Mouse (Mus musculus): ENCODE measurements around the gene Cysrt1.

Gene Cysrt1

GRCm38 (mm10) chr2:25234050-25234449, 8.2 kb downstream of the Cysrt1 start, which contains the start of gene Slc34a3:
Gene Slc34a3, minus strand, starts transcription at chr2:25234364.
- peak; percentile 66 for DNase-seq

GRCm38 (mm10) chr2:25233421-25233820, 8.8 kb downstream of the Cysrt1 start:
- no peak for DNase-seq

GRCm38 (mm10) chr2:25231038-25231437, 11.2 kb downstream of the Cysrt1 start:
- no peak for DNase-seq

DNA sequence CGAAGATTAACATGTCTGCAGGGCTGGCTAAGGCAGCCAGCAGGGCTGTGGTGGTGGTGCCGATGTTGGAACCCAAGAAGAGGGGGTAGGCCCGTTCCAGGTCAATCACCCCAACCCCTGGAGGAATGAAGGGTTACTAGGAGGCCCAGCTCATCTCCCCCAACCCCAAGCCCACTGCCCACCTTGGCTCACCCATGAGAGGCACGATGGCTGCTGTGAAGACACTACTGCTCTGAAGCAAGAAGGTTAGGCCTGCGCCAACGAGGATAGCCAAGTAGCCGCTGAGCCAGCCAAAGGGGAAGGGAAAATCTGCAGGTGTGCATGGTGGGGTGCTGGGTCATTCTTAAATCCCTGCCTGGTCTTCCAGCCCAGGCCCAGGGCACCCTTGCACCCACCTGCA, 11.7 kb downstream of the Cysrt1 start:
- DNase-seq, result no peak

DNA sequence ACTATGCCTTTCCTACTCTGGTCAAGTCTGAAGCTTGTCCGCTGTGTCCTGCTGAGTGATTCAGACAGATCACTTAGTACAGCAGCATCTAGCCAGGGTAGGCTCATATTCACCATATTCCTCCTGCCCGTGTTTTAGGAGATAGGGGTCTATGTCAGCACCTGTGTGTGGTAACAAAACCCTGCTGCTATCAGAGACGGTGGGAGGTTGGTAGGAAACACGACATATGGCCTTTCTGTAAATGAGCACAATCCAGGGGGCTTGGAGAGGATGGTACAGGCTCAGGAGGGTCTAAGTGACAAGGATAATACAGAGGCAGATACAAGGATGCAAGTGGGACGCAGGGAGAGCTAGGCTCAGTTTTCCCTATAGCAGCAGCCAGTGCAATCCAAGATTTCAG, 12.7 kb downstream of the Cysrt1 start:
- DNase-seq, result no peak

DNA sequence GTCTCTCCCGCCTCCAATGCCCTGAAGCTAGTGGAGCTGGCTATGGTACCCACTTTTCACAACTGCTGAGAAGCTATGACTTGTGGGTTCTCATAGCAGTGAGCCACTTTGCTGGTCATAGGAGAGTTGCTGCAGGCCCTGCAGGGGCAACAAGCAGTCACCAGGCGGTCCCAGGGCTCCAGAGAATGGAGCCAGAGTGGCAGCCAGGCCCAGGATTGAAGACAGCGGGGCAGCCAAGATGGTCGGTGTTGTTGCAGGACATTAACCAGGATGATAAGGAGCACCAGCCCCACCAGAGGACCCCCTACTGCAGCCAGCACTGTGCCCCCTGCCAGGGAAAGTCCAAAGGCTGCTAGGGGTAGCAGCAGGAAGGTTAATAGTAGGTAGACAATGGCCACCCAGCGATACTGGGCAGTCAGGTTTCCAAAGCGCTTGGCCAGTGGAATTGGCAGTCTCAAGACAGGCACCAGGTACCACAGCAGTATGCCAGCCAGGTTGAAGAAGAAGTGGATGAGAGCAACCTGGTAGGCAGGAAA, 13.2 kb downstream of the Cysrt1 start:
- no peak for DNase-seq

GRCm38 (mm10) chr2:25228431-25228889, 13.8 kb downstream of the Cysrt1 start:
- peak; percentile 96 for DNase-seq

DNA sequence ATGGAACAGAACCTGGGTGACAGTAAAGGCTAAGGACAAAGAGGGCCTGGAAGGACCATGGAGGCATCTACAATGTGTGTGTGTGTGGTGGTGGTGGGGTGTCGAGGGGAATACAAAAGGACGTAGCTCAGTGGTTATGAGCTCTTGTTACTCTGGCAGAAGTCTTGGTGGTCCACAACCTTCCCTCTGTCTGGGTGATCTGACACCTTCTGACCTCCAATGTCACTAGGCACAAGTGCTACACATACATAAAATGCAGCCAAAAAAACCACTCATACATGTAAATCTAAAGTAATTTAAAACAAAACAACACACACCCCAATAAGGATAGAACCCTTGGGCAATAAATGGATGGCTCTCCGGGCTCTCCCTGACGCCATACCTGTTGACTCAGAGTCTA, 14.8 kb downstream of the Cysrt1 start:
- DNase-seq, result peak; percentile 20

DNA sequence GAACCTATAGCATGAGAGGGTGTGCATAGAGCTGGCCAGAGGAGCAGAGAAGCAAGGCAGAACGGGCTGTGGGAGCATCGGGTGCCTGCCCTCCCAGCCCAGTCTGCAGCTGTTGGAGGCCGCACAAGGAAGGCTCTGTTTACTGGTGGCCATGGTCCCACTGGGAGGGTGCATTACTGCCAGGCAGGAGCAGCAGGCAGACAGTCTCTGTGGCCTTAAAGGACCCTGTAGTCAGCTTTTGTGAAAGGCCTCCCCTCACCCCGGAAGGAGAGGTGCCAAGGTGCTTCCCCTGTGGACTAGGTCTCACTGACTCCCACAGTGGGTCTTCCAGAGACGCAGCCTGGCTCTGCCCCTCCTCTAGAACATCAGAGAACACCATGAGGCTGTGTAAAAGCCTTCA, 15.4 kb downstream of the Cysrt1 start:
- peak; percentile 28 for DNase-seq

GRCm38 (mm10) chr2:25225811-25226379, 16.4 kb downstream of the Cysrt1 start:
- DNase-seq, result peak; percentile 37

- DNase-seq, result peak; percentile 100
These were observed 17.2 kb downstream of the Cysrt1 start for GRCm38 (mm10) chr2:25224766-25225752.

GRCm38 (mm10) chr2:25224492-25224765, 17.8 kb downstream of the Cysrt1 start, which contains the start of gene Tubb4b:
Gene Tubb4b, minus strand, starts transcription at chr2:25224702.
- DNase-seq, result no peak

DNA sequence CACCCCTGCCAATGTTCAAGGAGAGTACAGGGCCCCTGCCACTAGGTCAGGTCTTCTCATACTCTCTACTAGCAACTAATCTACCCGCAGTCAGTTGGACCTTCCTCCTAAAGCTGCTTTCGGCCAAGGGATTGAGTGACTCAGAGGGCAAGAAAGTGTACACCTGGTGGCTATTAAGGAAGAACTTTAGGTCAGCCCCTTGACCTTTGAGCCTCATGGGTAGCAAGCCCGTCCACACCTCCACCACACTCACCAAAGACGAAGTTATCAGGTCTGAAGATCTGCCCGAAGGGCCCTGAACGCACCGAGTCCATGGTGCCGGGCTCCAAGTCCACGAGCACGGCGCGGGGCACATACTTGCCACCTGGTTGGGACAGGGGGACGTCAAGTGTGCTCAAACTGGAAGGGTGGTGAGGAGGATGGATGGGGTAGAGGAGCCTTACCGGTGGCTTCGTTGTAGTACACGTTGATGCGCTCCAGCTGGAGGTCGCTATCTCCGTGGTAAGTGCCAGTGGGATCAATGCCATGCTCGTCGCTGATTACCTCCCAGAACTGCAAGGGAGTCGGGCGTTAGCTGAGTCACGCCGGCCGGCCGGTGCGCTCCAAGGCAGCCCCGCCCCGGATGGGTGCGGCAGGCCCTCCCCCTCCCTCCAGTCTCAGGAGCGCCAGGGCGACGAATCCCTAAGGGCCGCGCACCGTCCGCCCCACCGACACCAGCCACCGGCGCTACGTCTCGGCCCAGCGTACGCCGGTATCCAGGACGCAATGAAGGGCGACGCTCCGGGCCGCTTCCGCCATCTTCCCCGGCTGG, 18.4 kb downstream of the Cysrt1 start:
- peak; percentile 91 for DNase-seq

DNA sequence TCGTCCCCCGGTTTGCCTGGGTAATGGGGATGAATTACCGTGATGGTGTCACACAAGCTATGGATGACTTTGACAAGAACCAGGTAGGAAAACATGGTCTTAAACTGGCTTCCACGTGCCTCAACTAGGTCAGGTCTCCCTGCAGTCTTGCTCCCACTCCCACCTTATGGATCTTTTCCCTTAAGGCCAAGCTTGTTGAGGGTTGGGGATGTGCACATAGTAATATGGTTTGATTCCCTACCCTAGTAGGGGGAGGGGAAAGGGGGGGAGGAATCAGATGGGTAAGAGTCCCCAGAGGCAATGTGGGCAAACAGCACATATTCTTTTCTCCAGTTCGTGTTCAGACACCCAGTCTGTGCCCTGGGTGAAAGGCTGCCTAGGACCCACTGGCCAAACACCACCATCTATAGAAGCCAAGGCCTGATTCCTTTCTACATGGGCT, 20.9 kb downstream of the Cysrt1 start:
- peak; percentile 12 for DNase-seq

GRCm38 (mm10) chr2:25218445-25218844, 23.8 kb downstream of the Cysrt1 start, which contains the start of gene Fam166a:
Gene Fam166a, plus strand, starts transcription at chr2:25218745.
- peak; percentile 4 for DNase-seq

- peak; percentile 62 for DNase-seq
These were observed 24.6 kb downstream of the Cysrt1 start for GRCm38 (mm10) chr2:25217666-25218065.

DNA sequence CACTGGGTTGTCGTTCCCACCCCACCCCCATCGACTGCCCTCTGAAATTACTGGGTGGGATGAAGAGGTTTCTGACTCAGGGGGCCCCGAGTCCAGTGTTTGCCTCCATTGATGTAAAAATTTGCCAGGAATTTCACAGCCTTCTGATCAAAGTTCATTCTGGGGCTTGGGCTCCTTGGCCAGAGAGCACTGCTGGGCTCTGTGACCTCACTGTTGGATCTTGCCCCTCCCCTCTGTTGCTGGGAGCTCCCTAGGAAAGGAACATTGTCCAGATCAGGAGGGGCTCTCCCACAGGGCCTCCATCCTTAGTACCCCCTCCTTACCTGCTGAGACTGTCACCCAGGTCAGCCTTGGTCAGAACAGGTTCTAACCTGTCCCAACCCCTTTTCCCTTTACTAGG, 27.8 kb downstream of the Cysrt1 start, which contains the start of gene Stpg3:
Stpg3 (minus strand) TSS at position 194 of the 400 bp plus-strand sequence.
- peak; percentile 84 for DNase-seq

- DNase-seq, result no peak
These were observed 28.9 kb downstream of the Cysrt1 start for GRCm38 (mm10) chr2:25213266-25213865.

DNA sequence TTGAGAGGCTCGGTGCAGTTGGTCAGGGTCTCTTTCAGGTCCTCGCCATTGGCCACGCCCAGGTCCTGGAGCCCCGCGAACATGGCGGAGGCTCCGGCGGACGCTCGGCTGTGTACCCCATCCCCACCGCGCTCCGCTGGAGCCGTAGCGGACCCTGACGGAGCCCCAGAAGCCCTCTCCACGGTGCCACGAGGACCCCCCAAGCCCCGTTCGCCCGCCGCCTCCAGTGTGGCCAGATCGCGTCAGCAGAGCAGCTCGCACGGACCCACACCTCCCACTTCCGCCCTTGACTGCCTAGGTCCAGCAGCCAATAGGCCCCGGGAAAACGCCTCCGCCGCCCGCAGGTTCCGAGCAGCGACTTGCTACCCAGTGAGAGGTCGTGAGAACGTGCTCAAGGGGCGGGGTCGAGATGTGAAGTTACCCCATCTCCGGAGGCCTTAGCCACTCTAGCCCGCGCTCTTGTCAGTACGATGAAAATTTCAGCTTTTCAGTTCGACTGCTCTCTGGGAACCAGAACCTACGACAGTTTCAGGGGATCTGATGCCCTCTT, 31.1 kb downstream of the Cysrt1 start, which contains the start of gene Nelfb:
Nelfb (minus strand) TSS at position 369 of the 550 bp plus-strand sequence.
- DNase-seq, result peak; percentile 91

DNA sequence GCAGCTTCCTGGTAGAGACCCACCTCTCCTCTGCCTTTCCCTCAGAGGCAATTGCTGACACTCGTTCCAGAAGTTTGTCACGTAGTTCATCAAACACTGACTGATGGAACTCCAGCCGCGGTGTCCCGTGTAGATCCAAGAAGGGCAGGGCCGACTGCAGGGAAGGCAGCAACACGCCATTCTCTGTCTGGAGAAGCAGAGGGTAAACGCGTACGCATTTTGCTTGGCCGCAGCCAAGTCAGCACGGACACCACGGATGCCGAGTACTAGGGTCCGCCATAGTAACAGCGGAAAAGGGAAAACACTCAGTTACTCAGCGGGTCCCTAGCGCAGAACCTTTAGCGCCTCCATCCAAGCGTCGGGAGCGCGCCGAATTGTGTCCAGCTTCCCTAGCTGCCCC, 31.6 kb downstream of the Cysrt1 start:
- DNase-seq, result no peak

DNA sequence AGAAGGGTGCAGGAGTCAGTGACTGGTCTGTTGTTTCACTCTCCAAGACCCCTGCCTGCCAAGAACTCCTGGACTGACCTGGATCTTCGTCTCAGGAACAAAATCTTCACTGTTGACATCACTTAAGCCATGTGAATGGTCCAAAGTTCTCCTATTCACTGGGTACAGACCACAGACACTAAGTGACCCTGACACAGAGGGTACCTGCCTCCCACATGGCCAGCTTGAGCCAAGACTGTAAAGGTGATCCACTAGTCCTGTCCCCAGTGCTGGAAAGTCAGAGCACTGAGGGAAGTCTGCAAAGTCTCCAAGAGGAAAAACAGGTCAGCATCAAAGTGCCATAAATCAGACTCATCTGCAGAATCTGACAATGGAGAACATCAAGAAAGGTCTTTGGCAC, 34.7 kb downstream of the Cysrt1 start:
- DNase-seq, result peak; percentile 60

All from kidney, adult 9 months (tissue).